Mouse (Mus musculus): Measurements from ENCODE around the gene Ergic2. TPM values are rescaled to one million over a fixed set of nuclear protein-coding genes. Genes with fewer than 3 reads are reported as not detected.

The Ergic2 gene
- polyA plus RNA-seq, 1 experiment from 2014 or later = 205 TPM

DNA sequence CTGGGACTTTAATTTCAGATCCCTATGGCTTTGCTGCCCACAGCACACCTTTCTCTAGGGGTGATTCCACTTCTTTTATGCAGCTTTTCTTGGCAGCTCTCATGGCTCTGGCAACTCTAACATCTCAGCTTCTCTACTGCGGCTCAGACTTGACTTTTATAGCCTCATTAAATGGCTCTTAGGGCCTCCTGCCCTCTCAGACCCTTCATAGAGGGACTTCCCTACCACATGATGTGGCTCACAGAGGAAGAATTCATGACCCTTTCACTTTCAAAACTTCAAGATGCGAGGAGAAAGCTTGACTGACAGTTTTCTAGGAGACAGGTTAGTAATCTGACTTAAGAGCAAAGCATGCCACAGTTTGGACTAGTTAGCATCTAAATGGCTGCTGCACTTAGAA is 10.5 kb upstream of the Ergic2 start:
- H3K4me2 ChIP-seq (ENCODE audit: low read depth, severe bottlenecking) = no peak overlapping the region
- no peak overlapping the region for H3K27ac ChIP-seq (replicated peaks; ENCODE audit: low read depth, low read length)
- no peak overlapping the region for H3K4me3 ChIP-seq (ENCODE audit: low read depth, low read length)
- no peaks in the 10 kb centered on the region for H3K27me3 ChIP-seq (ENCODE audit: control insufficient read depth, insufficient read depth, low read length)
- no peaks in the 10 kb centered on the region for H3K36me3 ChIP-seq (ENCODE audit: control insufficient read depth, insufficient read depth, low read length)
- no peaks in the 10 kb centered on the region for H3K9me3 ChIP-seq (ENCODE audit: control insufficient read depth, low read length)
- H3K9ac ChIP-seq (ENCODE audit: low read length) = no peak overlapping the region
- WGBS = 36% methylated on average over 2 of the region's 2 CpGs
- ATAC-seq (ENCODE audit: insufficient number of reproducible peaks, low FRiP score, low TSS enrichment, low read depth) (no peak), DNase-seq (ENCODE audit: low spot score) (no peak)
- H3K4me1 ChIP-seq (ENCODE audit: control insufficient read depth, insufficient read depth, low read length) = no peaks in the 10 kb centered on the region

DNA sequence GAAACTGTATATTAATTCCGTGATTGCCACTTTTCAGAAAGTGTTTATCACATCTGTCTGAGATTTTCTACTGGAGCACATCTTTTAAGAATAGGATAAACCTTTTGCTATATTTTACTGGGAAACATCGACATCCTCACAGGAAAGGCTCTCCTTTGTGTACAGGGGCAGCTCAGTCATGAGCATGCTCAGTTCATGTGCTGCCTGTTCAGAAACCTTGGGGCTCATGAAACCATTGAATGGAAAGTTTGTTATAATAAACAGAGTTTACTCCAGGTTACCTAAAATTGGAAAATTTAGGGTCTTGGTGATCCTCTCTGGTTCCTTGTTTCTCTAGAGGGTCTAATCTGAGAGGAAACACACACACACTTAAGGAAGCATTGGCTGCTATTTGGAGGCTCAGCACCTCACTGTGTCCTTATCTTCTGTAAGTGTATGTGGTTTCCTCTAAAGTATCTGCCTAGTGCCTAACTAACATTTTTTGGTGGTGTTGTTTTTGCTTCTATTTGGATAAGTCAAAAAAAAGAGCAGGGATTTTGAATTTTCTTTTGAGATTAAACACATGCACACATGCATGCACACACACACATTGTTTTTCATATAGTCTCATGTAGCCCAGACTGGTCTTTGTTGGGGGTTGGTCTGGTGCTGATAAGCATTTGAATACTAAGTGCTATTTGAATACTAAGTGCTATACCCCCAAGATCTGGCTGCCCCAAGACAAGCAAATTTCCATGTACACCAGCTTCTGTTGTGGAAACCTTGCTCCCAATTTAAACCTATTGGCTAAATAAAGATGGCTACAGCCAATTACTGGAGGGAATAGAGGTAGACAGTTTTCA is 6.3 kb upstream of the Ergic2 start:
- WGBS = 87% methylated on average over 2 of the region's 2 CpGs
- Histone ChIP-seq H3K9ac (ENCODE audit: low read length) (no peak overlapping the region), H3K4me2 (ENCODE audit: low read depth, severe bottlenecking) (no peak overlapping the region), H3K4me3 (ENCODE audit: low read depth, low read length) (no peak overlapping the region), H3K36me3 (ENCODE audit: control insufficient read depth, insufficient read depth, low read length) (no peaks in the 10 kb centered on the region), H3K4me1 (ENCODE audit: control insufficient read depth, insufficient read depth, low read length) (peaks cover 4% of the 10 kb centered on the region; the same call in 1 of the 2 replicates), H3K9me3 (ENCODE audit: control insufficient read depth, low read length) (no peaks in the 10 kb centered on the region), H3K27me3 (ENCODE audit: control insufficient read depth, insufficient read depth, low read length) (no peaks in the 10 kb centered on the region), H3K27ac (replicated peaks; ENCODE audit: low read depth, low read length) (no peak overlapping the region)
- no peak for DNase-seq (ENCODE audit: low spot score)
- no peak for ATAC-seq (ENCODE audit: insufficient number of reproducible peaks, low FRiP score, low TSS enrichment, low read depth)

- Histone ChIP-seq H3K9me3 (ENCODE audit: control insufficient read depth, low read length) (no peaks in the 10 kb centered on the region), H3K9ac (ENCODE audit: low read length) (no peak overlapping the region), H3K4me2 (ENCODE audit: low read depth, severe bottlenecking) (no peak overlapping the region), H3K4me1 (ENCODE audit: control insufficient read depth, insufficient read depth, low read length) (peaks cover 9% of the 10 kb centered on the region; the same call in 1 of the 2 replicates), H3K27ac (replicated peaks; ENCODE audit: low read depth, low read length) (no peak overlapping the region), H3K4me3 (ENCODE audit: low read depth, low read length) (no peak overlapping the region), H3K36me3 (ENCODE audit: control insufficient read depth, insufficient read depth, low read length) (no peaks in the 10 kb centered on the region), H3K27me3 (ENCODE audit: control insufficient read depth, insufficient read depth, low read length) (no peaks in the 10 kb centered on the region)
- no peak for DNase-seq (ENCODE audit: low spot score)
- WGBS = 91% methylated on average over 4 of the region's 4 CpGs
- no peak for ATAC-seq (ENCODE audit: insufficient number of reproducible peaks, low FRiP score, low TSS enrichment, low read depth)
Observed at GRCm38 (mm10) chr6:148216752-148217151, 4.6 kb upstream of the Ergic2 start.

- peaks cover 9% of the 10 kb centered on the region; the same call in 1 of the 2 replicates for H3K4me1 ChIP-seq (ENCODE audit: control insufficient read depth, insufficient read depth, low read length)
- no peaks in the 10 kb centered on the region for H3K27me3 ChIP-seq (ENCODE audit: control insufficient read depth, insufficient read depth, low read length)
- DNase-seq (ENCODE audit: low spot score) (peak; percentile 72), ATAC-seq (ENCODE audit: insufficient number of reproducible peaks, low FRiP score, low TSS enrichment, low read depth) (no peak)
- 15% methylated on average over 5 of the region's 5 CpGs for WGBS
- no peak overlapping the region for H3K4me3 ChIP-seq (ENCODE audit: low read depth, low read length)
- no peak overlapping the region for H3K9ac ChIP-seq (ENCODE audit: low read length)
- no peaks in the 10 kb centered on the region for H3K36me3 ChIP-seq (ENCODE audit: control insufficient read depth, insufficient read depth, low read length)
- H3K27ac ChIP-seq (replicated peaks; ENCODE audit: low read depth, low read length) = no peak overlapping the region
- no peak overlapping the region for H3K4me2 ChIP-seq (ENCODE audit: low read depth, severe bottlenecking)
- no peaks in the 10 kb centered on the region for H3K9me3 ChIP-seq (ENCODE audit: control insufficient read depth, low read length)
Observed at GRCm38 (mm10) chr6:148214765-148215164, 2.6 kb upstream of the Ergic2 start.

DNA sequence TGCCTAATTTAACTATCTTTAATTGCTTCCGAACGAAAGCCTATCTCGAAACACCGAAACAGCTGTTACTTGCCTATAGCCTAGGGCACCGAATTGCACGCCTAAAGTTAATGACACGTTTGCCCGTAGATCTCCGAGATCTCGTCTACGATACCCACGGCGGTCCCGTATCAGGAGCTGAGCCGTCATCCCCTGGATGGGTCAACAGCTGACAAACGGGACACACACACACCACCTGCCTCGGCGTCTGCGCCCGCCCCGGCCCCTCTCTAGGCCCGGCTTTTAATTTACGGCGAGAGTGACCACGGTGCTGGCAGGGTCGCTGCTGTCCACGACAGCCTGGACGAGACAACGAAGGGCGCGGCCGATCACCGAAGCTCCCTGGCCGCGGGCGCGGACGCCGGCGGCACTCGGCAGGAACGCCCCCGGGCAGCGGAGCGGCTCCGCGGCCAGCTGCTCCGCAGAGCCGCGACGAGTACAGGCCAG is 740 bp downstream of the Ergic2 start:
- Histone ChIP-seq H3K9ac (ENCODE audit: low read length) (peak overlapping the region; percentile 85), H3K4me1 (ENCODE audit: control insufficient read depth, insufficient read depth, low read length) (peaks cover 8% of the 10 kb centered on the region; the same call in 1 of the 2 replicates), H3K27me3 (ENCODE audit: control insufficient read depth, insufficient read depth, low read length) (no peaks in the 10 kb centered on the region), H3K36me3 (ENCODE audit: control insufficient read depth, insufficient read depth, low read length) (no peaks in the 10 kb centered on the region), H3K27ac (replicated peaks; ENCODE audit: low read depth, low read length) (peak overlapping the region; percentile 31; the same call in 1 of the 2 replicates), H3K4me2 (ENCODE audit: low read depth, severe bottlenecking) (peak overlapping the region; percentile 56), H3K9me3 (ENCODE audit: control insufficient read depth, low read length) (no peaks in the 10 kb centered on the region), H3K4me3 (ENCODE audit: low read depth, low read length) (peak overlapping the region; percentile 99)
- ATAC-seq (ENCODE audit: insufficient number of reproducible peaks, low FRiP score, low TSS enrichment, low read depth) (peak; percentile 44), DNase-seq (ENCODE audit: low spot score) (no peak)
- under 1% methylated on average over 51 of the region's 51 CpGs for WGBS

DNA sequence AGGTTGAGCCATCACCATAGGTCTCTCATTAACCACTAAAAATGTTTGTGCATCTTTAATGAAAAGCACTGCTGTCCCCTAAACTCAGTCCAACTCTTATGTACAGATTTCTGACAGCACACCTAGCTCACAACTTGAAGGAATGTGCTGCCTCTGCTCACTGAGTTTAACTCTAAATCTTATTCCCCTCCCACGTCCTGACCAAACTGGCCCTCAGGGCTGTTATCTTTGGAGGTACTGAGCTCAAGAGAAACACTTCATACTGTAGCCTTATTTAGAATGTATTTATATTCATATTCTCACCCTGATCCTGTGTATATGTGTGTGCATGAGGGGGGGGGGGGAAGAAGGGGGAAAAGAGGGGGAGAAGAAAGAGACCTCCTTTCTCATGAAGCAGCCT is 4.7 kb downstream of the Ergic2 start:
- no peaks in the 10 kb centered on the region; the same call in 1 of the 2 replicates for H3K4me1 ChIP-seq (ENCODE audit: control insufficient read depth, insufficient read depth, low read length)
- no peak overlapping the region for H3K4me2 ChIP-seq (ENCODE audit: low read depth, severe bottlenecking)
- no peak overlapping the region for H3K27ac ChIP-seq (replicated peaks; ENCODE audit: low read depth, low read length)
- no peak overlapping the region for H3K9ac ChIP-seq (ENCODE audit: low read length)
- peaks cover 11% of the 10 kb centered on the region for H3K36me3 ChIP-seq (ENCODE audit: control insufficient read depth, insufficient read depth, low read length)
- no peak overlapping the region for H3K4me3 ChIP-seq (ENCODE audit: low read depth, low read length)
- no peaks in the 10 kb centered on the region for H3K9me3 ChIP-seq (ENCODE audit: control insufficient read depth, low read length)
- no peak for DNase-seq (ENCODE audit: low spot score)
- H3K27me3 ChIP-seq (ENCODE audit: control insufficient read depth, insufficient read depth, low read length) = no peaks in the 10 kb centered on the region
- ATAC-seq (ENCODE audit: insufficient number of reproducible peaks, low FRiP score, low TSS enrichment, low read depth) = no peak
- 90% methylated on average over 1 of the region's 1 CpGs for WGBS

GRCm38 (mm10) chr6:148205134-148205533 is 7.0 kb downstream of the Ergic2 start:
- no peak overlapping the region for H3K4me2 ChIP-seq (ENCODE audit: low read depth, severe bottlenecking)
- H3K36me3 ChIP-seq (ENCODE audit: control insufficient read depth, insufficient read depth, low read length) = peaks cover 11% of the 10 kb centered on the region
- no peaks in the 10 kb centered on the region for H3K4me1 ChIP-seq (ENCODE audit: control insufficient read depth, insufficient read depth, low read length)
- no peaks in the 10 kb centered on the region for H3K9me3 ChIP-seq (ENCODE audit: control insufficient read depth, low read length)
- H3K4me3 ChIP-seq (ENCODE audit: low read depth, low read length) = no peak overlapping the region
- WGBS = 76% methylated on average over 1 of the region's 1 CpGs
- ATAC-seq (ENCODE audit: insufficient number of reproducible peaks, low FRiP score, low TSS enrichment, low read depth) (no peak), DNase-seq (ENCODE audit: low spot score) (no peak)
- no peak overlapping the region for H3K27ac ChIP-seq (replicated peaks; ENCODE audit: low read depth, low read length)
- no peak overlapping the region for H3K9ac ChIP-seq (ENCODE audit: low read length)
- H3K27me3 ChIP-seq (ENCODE audit: control insufficient read depth, insufficient read depth, low read length) = no peaks in the 10 kb centered on the region

- Histone ChIP-seq H3K27ac (replicated peaks; ENCODE audit: low read depth, low read length) (no peak overlapping the region), H3K9me3 (ENCODE audit: control insufficient read depth, low read length) (no peaks in the 10 kb centered on the region), H3K4me2 (ENCODE audit: low read depth, severe bottlenecking) (no peak overlapping the region), H3K9ac (ENCODE audit: low read length) (no peak overlapping the region), H3K4me3 (ENCODE audit: low read depth, low read length) (no peak overlapping the region), H3K36me3 (ENCODE audit: control insufficient read depth, insufficient read depth, low read length) (peaks cover 11% of the 10 kb centered on the region; the same call in 1 of the 2 replicates), H3K4me1 (ENCODE audit: control insufficient read depth, insufficient read depth, low read length) (no peaks in the 10 kb centered on the region), H3K27me3 (ENCODE audit: control insufficient read depth, insufficient read depth, low read length) (no peaks in the 10 kb centered on the region)
- WGBS = 92% methylated on average over 3 of the region's 3 CpGs
- no peak for DNase-seq (ENCODE audit: low spot score)
- ATAC-seq (ENCODE audit: insufficient number of reproducible peaks, low FRiP score, low TSS enrichment, low read depth) = no peak
Observed at GRCm38 (mm10) chr6:148199729-148200128, 12.4 kb downstream of the Ergic2 start.

Data from limb, embryonic 11.5 days (tissue).